Mouse (Mus musculus): ENCODE measurements at regions not wholly inside any gene's neighbourhood (a gene's known extent, or its start where the extent isn't known, plus 50 kb on each side); places are given as distances from the start of the nearest gene placed in this dataset.
A peak's percentile ranks its signal among the peaks of the same experiment; 100 is the strongest.

- Histone ChIP-seq H3K9me3 (replicated peaks; ENCODE audit: low read length) (no peaks in the 10 kb centered on the region), H3K4me2 (ENCODE audit: low read length) (no peak overlapping the region), H3K36me3 (ENCODE audit: insufficient read depth, low read length) (no peaks in the 10 kb centered on the region), H3K4me3 (replicated peaks; ENCODE audit: low read depth, low read length) (no peak overlapping the region), H3K27ac (no peak overlapping the region), H3K9ac (ENCODE audit: low read depth, low read length) (no peak overlapping the region), H3K27me3 (ENCODE audit: insufficient read depth, low read length) (no peaks in the 10 kb centered on the region), H3K4me1 (replicated peaks; ENCODE audit: insufficient read depth, low read length) (no peaks in the 10 kb centered on the region)
- no peak for ATAC-seq (replicated peaks; ENCODE audit: low FRiP score, low read depth)
- WGBS = 79% methylated on average over 3 of the region's 3 CpGs
- no peak for DNase-seq (ENCODE audit: low spot score)
- no peak for TF ChIP-seq CTCF (IDR thresholded peaks at IDR 0.05; ENCODE audit: low read depth)
Observed at GRCm38 (mm10) chr10:54993641-54994040, 917.2 kb upstream of the Man1a start.

GRCm38 (mm10) chr10:54955900-54956299 lies 879.5 kb upstream of the Man1a start:
- H3K27me3 ChIP-seq (ENCODE audit: insufficient read depth, low read length) = no peaks in the 10 kb centered on the region
- H3K9me3 ChIP-seq (replicated peaks; ENCODE audit: low read length) = no peaks in the 10 kb centered on the region
- no peak overlapping the region for H3K4me2 ChIP-seq (ENCODE audit: low read length)
- no peak overlapping the region for H3K27ac ChIP-seq
- H3K4me1 ChIP-seq (replicated peaks; ENCODE audit: insufficient read depth, low read length) = no peaks in the 10 kb centered on the region
- H3K36me3 ChIP-seq (ENCODE audit: insufficient read depth, low read length) = no peaks in the 10 kb centered on the region
- no peak overlapping the region for H3K4me3 ChIP-seq (replicated peaks; ENCODE audit: low read depth, low read length)
- no peak for TF ChIP-seq CTCF (IDR thresholded peaks at IDR 0.05; ENCODE audit: low read depth)
- no peak for ATAC-seq (replicated peaks; ENCODE audit: low FRiP score, low read depth)
- DNase-seq (ENCODE audit: low spot score) = no peak
- 95% methylated on average over 11 of the region's 11 CpGs for WGBS
- H3K9ac ChIP-seq (ENCODE audit: low read depth, low read length) = no peak overlapping the region

- no peak for TF ChIP-seq CTCF (IDR thresholded peaks at IDR 0.05; ENCODE audit: low read depth)
- ATAC-seq (replicated peaks; ENCODE audit: low FRiP score, low read depth) = no peak
Observed at GRCm38 (mm10) chr10:54941195-54942062, 865.0 kb upstream of the Man1a start.

GRCm38 (mm10) chr10:54939514-54939913 lies 863.1 kb upstream of the Man1a start:
- peak; percentile 40 for DNase-seq (ENCODE audit: low spot score)
- Histone ChIP-seq H3K4me3 (replicated peaks; ENCODE audit: low read depth, low read length) (no peak overlapping the region), H3K9ac (ENCODE audit: low read depth, low read length) (no peak overlapping the region), H3K4me2 (ENCODE audit: low read length) (no peak overlapping the region), H3K27me3 (ENCODE audit: insufficient read depth, low read length) (no peaks in the 10 kb centered on the region), H3K9me3 (replicated peaks; ENCODE audit: low read length) (no peaks in the 10 kb centered on the region), H3K4me1 (replicated peaks; ENCODE audit: insufficient read depth, low read length) (no peaks in the 10 kb centered on the region), H3K36me3 (ENCODE audit: insufficient read depth, low read length) (no peaks in the 10 kb centered on the region), H3K27ac (no peak overlapping the region)
- TF ChIP-seq CTCF (IDR thresholded peaks at IDR 0.05; ENCODE audit: low read depth) = no peak
- 41% methylated on average over 2 of the region's 2 CpGs for WGBS
- ATAC-seq (replicated peaks; ENCODE audit: low FRiP score, low read depth) = 0 out of 2 replicates have a peak, but pooled peaks have one; percentile 21

More at GRCm38 (mm10) chr10:54941195-54942062, 865.0 kb upstream of the Man1a start:
- Histone ChIP-seq H3K9me3 (replicated peaks; ENCODE audit: low read length) (no peaks in the 10 kb centered on the region), H3K9ac (ENCODE audit: low read depth, low read length) (no peak overlapping the region), H3K36me3 (ENCODE audit: insufficient read depth, low read length) (no peaks in the 10 kb centered on the region), H3K4me3 (replicated peaks; ENCODE audit: low read depth, low read length) (no peak overlapping the region), H3K4me1 (replicated peaks; ENCODE audit: insufficient read depth, low read length) (no peaks in the 10 kb centered on the region), H3K27ac (no peak overlapping the region), H3K27me3 (ENCODE audit: insufficient read depth, low read length) (no peaks in the 10 kb centered on the region), H3K4me2 (ENCODE audit: low read length) (no peak overlapping the region)
- WGBS = 38% methylated on average over 3 of the region's 3 CpGs
- DNase-seq (ENCODE audit: low spot score) = peak; percentile 18

Measured in kidney, postnatal 0 days (tissue).